Mouse (Mus musculus) adrenal gland, postnatal 25 days (tissue): Measurements from ENCODE around the gene Gm36028. TPM values are rescaled to one million over a fixed set of nuclear protein-coding genes. Genes with fewer than 3 reads are reported as not detected.
A peak's percentile ranks its signal among the peaks of the same experiment; 100 is the strongest.

Experiments used
- DNase-seq: peaks from one replicate; pipeline ENCODE4 v3.0.0; 2021; ENCODE audit warnings: mixed read lengths
- total RNA-seq: library from RNA; stranded (reverse); gene quantifications from 2 replicates; pipeline ENCODE4 v1.2.3, GENCODE M21; 2021

Gene Gm36028
- total RNA-seq, 1 experiment from 2014 or later = 0.27 TPM

DNA sequence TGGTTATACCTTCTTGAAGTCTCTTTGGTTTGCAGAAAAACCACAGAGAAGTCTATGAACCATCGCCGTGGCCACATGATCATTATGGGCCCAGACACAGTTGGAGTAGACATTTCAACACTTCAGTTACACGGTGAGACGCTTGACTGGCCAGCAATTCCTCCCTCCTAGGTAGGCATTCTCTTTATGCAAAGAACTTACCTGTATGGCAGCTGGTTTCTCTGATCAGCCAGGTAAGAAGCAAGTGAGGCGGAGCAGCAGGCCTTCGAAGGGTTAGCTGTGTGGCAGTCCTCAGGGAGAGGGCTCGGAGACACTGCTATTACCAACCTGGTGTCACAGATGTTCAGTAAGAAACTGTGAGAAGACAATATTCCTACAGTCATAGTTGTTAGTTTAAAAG, 733 bp downstream of the Gm36028 start:
- no peak for DNase-seq

GRCm38 (mm10) chr16:37857495-37857894, 3.5 kb downstream of the Gm36028 start:
- no peak for DNase-seq

- no peak for DNase-seq
Measured at GRCm38 (mm10) chr16:37856327-37856726, 4.6 kb downstream of the Gm36028 start.

DNA sequence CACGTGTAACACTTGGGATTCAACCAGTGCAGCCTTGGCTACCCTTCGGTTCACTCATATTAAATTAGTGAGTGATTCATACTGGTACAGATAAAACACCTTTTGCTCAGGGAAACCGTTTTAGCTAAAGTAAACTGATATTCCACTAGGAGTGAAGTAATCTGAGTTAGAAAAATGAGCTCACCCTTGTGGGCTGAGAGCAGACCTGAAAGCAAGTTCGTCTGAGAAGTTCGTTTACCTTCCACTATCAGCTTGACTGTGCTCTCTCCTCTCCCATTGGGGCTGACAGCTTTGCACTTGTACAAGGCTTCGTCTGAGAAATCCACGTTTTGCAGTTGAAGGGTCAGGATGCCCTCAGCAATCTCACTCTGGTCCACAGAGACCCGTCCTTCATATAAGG, 5.4 kb downstream of the Gm36028 start:
- no peak for DNase-seq

GRCm38 (mm10) chr16:37854593-37854992, 6.4 kb downstream of the Gm36028 start:
- no peak for DNase-seq

DNA sequence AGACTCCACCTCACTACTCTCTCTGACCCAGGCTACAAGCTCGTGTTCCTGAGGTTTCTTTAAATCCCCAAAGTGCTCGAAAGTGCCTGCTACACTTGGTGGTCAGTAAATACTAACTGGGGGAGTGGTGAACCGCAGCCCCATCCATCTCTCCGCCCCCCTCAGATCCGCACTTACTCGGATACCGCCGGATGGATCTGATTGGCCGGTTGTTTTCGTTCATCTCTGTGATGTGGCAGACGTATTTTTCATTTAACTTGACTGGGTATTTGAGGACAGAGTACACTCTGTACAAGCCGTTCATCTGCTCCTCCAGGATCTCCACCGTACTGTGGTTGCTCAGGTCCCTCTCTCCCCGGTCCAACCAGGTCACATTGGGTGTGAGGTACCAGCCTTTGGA, 6.9 kb downstream of the Gm36028 start:
- no peak for DNase-seq

DNA sequence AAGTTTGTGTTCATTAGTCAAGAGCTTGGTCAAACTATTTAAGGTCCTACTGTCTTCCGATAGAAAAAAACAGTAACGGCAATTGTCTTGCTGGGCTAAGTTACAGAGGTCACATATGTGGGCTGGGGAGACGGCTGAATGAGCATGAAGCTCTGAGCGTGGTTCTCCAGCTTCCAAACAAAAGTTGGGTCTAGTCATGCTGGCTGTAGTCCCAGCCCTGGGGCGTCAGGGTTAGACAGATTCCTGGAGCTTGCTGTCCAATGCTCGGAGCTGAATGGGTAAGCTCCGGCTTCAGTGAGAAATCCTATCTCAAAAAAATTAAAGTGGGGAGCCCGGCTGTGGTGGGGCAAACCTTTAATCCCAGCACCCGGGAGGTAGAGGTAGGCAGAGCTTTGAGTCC, 7.7 kb downstream of the Gm36028 start:
- DNase-seq = peak; percentile 48

- DNase-seq = no peak
Measured at GRCm38 (mm10) chr16:37851366-37851765, 9.6 kb downstream of the Gm36028 start.

DNA sequence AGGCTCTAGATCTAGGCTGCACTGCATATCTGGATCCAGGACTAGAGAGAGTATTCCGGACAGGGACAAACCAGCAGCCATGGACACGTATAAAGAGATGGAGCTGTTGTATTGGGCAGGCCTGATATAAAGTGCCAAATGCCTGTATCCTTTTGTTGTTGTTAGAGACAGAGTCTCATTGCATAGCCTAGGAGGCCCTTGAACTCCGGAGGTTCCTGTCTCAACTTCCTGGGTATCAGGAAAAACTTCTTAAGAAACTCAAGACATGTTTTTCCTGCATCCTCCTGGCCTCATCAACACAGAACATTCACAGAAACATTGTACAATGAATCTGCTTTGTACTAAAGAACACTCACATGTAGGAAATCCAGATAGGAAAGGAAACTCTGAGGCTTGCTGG, 13.9 kb downstream of the Gm36028 start:
- no peak for DNase-seq

- no peak for DNase-seq
Measured at GRCm38 (mm10) chr16:37845202-37845925, 15.6 kb downstream of the Gm36028 start.

DNA sequence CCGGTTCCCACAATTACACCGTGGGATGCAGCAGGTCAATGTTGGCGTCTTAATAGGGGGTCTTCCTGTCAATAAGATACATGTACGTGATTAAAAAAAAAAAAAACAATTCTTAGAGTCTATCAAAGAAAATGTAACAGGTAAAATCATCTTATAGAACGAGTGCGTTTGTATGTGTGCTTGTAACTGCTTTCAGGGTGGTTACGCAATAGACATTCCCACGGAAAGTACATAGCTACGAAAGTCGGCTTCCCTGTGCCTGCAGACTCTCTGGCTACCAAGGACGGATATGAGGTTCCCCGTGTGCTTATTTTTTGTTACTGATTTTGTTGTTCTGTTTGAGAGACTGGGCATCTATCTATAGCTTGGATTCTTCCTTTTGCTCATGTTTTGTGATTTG, 17.2 kb downstream of the Gm36028 start:
- no peak for DNase-seq

DNA sequence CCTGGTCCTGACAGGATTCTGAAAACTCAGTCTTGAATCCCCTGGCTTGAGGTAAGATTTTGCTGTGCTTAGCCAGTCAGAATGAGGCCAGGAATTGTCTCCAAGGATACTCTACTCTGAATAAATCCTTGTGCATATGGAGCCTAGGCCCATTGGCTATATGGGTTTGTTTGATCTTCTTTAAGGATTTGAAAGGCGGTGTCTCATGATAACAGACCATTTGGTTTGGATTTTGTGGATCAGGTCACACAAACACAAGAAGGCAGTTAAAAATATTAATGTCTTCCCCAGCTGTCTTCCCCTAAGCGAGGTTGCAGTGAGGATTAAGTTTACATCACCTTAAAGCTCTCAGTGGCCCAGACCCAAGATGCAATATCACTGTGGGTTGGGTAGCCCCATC, 18.5 kb downstream of the Gm36028 start:
- DNase-seq = no peak

DNA sequence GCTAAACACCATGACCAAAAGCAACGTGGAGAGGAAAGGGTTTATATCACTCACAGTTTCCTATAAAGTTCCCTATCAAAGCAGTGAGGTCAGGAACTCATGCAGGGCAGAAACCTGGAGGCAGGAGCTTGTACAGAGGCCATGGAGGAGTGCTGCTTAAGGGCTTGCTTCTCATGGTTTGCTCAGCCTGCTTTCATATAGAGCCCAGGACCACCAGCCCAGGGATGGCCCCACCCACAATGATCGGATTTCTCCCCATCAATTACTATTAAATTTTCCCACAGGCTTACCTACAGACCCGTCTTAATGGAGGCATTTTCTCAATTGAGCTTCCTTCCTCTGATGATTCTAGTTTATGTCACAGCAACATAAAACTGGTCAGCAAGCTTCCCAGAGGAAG, 23.4 kb downstream of the Gm36028 start:
- DNase-seq = no peak

DNA sequence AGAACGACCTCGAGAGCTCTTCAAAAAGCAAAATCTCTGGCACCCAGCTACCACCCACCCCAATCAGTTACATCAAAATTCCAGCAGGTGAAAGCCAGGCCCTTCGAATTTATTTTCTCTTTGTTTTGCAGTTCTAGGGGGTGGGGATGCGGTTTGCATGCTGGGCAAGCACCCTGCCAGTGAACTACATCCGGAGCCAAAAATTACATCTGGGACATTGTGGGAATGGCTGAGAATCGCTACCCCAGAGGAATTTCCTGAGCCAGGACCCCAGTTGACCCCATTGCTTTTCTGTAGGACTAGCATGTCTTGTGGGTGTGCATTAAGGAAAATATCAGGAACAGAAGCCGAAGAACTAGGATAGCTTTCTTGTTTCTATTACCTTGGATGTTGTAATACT, 29.9 kb downstream of the Gm36028 start:
- DNase-seq = no peak

DNA sequence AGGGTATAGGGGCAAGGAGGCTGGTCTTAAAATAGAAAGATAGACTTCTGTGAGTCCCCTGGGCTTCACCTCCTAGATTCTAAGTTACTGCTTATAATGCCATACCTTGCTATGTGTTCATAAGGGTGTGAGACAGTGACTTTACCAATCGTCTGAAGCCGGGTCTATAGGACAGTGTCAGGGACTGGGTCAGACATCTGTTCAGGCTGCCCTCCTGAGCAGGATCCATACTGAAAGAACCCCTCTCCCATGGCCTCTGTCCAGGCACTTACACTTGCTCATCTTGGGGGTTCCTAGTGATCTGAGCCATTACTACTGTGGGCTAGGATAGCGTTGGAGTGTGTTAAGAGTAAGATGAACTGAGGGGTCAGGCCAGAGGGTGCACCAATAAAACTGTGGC, 34.7 kb downstream of the Gm36028 start:
- DNase-seq = no peak

GRCm38 (mm10) chr16:37824778-37825505, 36.0 kb downstream of the Gm36028 start:
- no peak for DNase-seq

DNA sequence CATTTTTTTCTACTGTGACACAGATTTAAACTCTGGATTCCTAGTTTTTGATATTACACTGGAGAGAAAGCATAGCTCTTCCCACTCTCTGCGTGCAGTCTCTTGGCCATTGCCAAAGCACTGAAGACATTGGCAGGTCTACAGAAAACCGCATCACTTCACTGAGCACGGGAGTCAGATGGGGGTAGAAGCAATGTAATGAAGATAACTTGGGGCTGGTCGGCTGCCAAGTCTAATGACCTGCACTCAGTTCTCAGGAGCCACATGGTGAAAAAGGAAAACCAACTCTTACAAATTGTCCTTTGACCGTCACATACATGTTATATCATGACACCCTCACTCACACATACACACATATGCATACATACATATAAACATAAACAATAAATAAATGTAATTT, 37.0 kb downstream of the Gm36028 start:
- no peak for DNase-seq

- DNase-seq = no peak
Measured at GRCm38 (mm10) chr16:37817986-37818385, 43.0 kb downstream of the Gm36028 start.

GRCm38 (mm10) chr16:37814383-37814971, 46.5 kb downstream of the Gm36028 start:
- DNase-seq = peak; percentile 62

- DNase-seq = no peak
Measured at GRCm38 (mm10) chr16:37813691-37814382, 47.1 kb downstream of the Gm36028 start.

DNA sequence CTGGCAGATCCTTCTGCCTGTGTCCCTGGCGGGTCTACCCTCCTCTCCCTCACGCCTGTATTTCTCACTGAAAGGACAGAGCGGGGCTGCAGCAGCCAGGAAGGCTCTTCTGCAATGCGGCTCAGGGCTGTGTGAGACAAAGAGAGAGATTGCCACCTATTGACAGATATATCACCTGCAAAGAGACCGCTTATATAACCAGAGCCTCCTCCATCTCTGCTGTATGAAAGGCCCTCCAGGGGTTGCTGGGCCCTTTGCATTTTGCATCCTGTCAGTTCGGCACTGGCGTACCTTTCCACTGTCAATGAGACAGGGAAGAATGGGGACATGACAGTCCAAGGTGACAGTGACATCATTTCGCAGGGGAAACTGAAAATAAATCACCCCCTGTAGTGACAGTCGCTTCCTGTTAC, 48.5 kb downstream of the Gm36028 start:
- DNase-seq = peak; percentile 37

GRCm38 (mm10) chr16:37811874-37812273, 49.1 kb downstream of the Gm36028 start:
- DNase-seq = no peak

- DNase-seq = no peak
Measured at GRCm38 (mm10) chr16:37809623-37809992, 51.3 kb downstream of the Gm36028 start.
